ENCODE assay signal across 8 mouse cellular contexts in genomic region chr1:72871697-72872411, GRCm38 (mm10). TPM values are rescaled to one million over a fixed set of nuclear protein-coding genes. Genes with fewer than 3 reads are reported as not detected.
DNase-seq lines count a peak whose midpoint lies in the region; ATAC-seq and TF ChIP-seq lines count a peak whose summit lies in the region.

No protein-coding gene starts in this region.

- peak overlapping the region; percentile 50 for H3K4me3 ChIP-seq in midbrain, embryonic 11.5 days (ENCODE audit: low read depth, low read length)
- peak overlapping the region; percentile 44 for H3K4me3 ChIP-seq in stomach, postnatal 0 days (ENCODE audit: low read depth, low read length)

- H3K27ac ChIP-seq in midbrain, embryonic 11.5 days (ENCODE audit: low read depth, low read length): peak overlapping the region; percentile 58
- H3K27ac ChIP-seq in stomach, postnatal 0 days (replicated peaks): peak overlapping the region; percentile 76

- peak; percentile 46 to 49 for DNase-seq in lung, adult 18-20 months
- no peak for DNase-seq in lung, postnatal 25 days (ENCODE audit: low spot score)
- peak; percentile 66 for DNase-seq in cerebellum, adult 8-10 months
- DNase-seq in frontal cortex, postnatal 36 days (ENCODE audit: low spot score in 2 of 2): peak; percentile 53 to 83
- peak; percentile 66 to 72 for DNase-seq in layer of hippocampus, adult 8-10 months (ENCODE audit: low spot score in 2 of 2)
- peak; percentile 96 for DNase-seq in midbrain, embryonic 11.5 days (ENCODE audit: low spot score, missing footprints)
- peak; percentile 48 for DNase-seq in stomach, postnatal 0 days (ENCODE audit: low spot score)
- DNase-seq in adrenal gland, postnatal 14 days: no peak

- no peak for TF ChIP-seq EP300 in stomach, postnatal 0 days (optimal IDR thresholded peaks at IDR 0.05)

- WGBS in midbrain, embryonic 11.5 days: under 1% methylated on average over 34 of the region's 34 CpGs
- WGBS in stomach, postnatal 0 days: under 1% methylated on average over 34 of the region's 34 CpGs

- peaks cover 20% of the 10 kb centered on the region for H3K27me3 ChIP-seq in midbrain, embryonic 11.5 days (ENCODE audit: control insufficient read depth, insufficient read depth, low read length)
- no peaks in the 10 kb centered on the region for H3K27me3 ChIP-seq in stomach, postnatal 0 days (ENCODE audit: control insufficient read depth, insufficient read depth, low read length)

- no peaks in the 10 kb centered on the region for H3K36me3 ChIP-seq in midbrain, embryonic 11.5 days (ENCODE audit: control insufficient read depth, insufficient read depth, low read length)
- no peaks in the 10 kb centered on the region for H3K36me3 ChIP-seq in stomach, postnatal 0 days (ENCODE audit: control insufficient read depth, insufficient read depth, low read length)

- H3K4me2 ChIP-seq in midbrain, embryonic 11.5 days: peak overlapping the region; percentile 85
- H3K4me2 ChIP-seq in stomach, postnatal 0 days (replicated peaks; ENCODE audit: low read depth): peak overlapping the region; percentile 80

- peak; percentile 8; the same call in 1 of the 2 replicates for ATAC-seq in midbrain, embryonic 11.5 days (ENCODE audit: low FRiP score)
- no peak for ATAC-seq in stomach, postnatal 0 days (ENCODE audit: low FRiP score, low TSS enrichment)

- no peak for TF ChIP-seq CTCF in stomach, postnatal 0 days (IDR thresholded peaks at IDR 0.05; ENCODE audit: low read depth)

- no peaks in the 10 kb centered on the region for H3K9me3 ChIP-seq in midbrain, embryonic 11.5 days (ENCODE audit: control insufficient read depth, low read length)
- no peaks in the 10 kb centered on the region for H3K9me3 ChIP-seq in stomach, postnatal 0 days (ENCODE audit: control insufficient read depth, low read length)

- peak overlapping the region; percentile 53 for H3K9ac ChIP-seq in midbrain, embryonic 11.5 days (ENCODE audit: low read length)
- H3K9ac ChIP-seq in stomach, postnatal 0 days (ENCODE audit: low read length): peak overlapping the region; percentile 53

- peaks cover 33% of the 10 kb centered on the region for H3K4me1 ChIP-seq in midbrain, embryonic 11.5 days (ENCODE audit: control insufficient read depth, insufficient read depth, low read length)
- no peaks in the 10 kb centered on the region; the same call in 1 of the 2 replicates for H3K4me1 ChIP-seq in stomach, postnatal 0 days (replicated peaks; ENCODE audit: control insufficient read depth, insufficient read depth)

RNA-seq across cellular contexts. Expression of gene Igfbp5, which starts 2.8 kb away (rescaled TPM):
- 100 to 1,000 TPM in 2 of 4 experiments, 10 to 100 TPM in 2; 81.6 to 154 (median 113) TPM for total RNA-seq in layer of hippocampus, adult 8-10 months (2022)
- polyA plus RNA-seq in midbrain, embryonic 11.5 days (2014; fragmentation: Nextera tagmentation; extraction: Ambion mirVana): 23.2 and 24.6 TPM in 2 replicates
- 37.8 and 44.2 TPM in 2 replicates for polyA plus RNA-seq in stomach, postnatal 0 days (2015; fragmentation: Nextera tagmentation; extraction: Ambion mirVana)
- total RNA-seq in adrenal gland, postnatal 14 days (2021): 68.1 and 74.3 TPM in 2 replicates

RNA-seq across cellular contexts. Expression of gene Igfbp2, which starts 47.6 kb away (rescaled TPM):
- total RNA-seq in layer of hippocampus, adult 8-10 months (2022): 10 to 100 TPM; 36.7 to 56.7 (median 47.3) TPM
- 468 and 548 TPM in 2 replicates for polyA plus RNA-seq in midbrain, embryonic 11.5 days (2014; fragmentation: Nextera tagmentation; extraction: Ambion mirVana)
- polyA plus RNA-seq in stomach, postnatal 0 days (2015; fragmentation: Nextera tagmentation; extraction: Ambion mirVana): 304 and 499 TPM in 2 replicates
- 9.1 and 58.4 TPM in 2 replicates for total RNA-seq in adrenal gland, postnatal 14 days (2021)

Comparison
In these comparisons a context has a peak if more than half of its experiments do, and no peak if none do; other contexts are left out.
1. DNase-seq: peak in lung, adult 18-20 months (2 of 2), cerebellum, adult 8-10 months (single experiment), frontal cortex, postnatal 36 days (2 of 2), layer of hippocampus, adult 8-10 months (2 of 2), midbrain, embryonic 11.5 days (single experiment) and stomach, postnatal 0 days (single experiment); none in lung, postnatal 25 days (single experiment) and adrenal gland, postnatal 14 days (single experiment).